ENCODE assay signal across 24 mouse cellular contexts in genomic region chr6:118688856-118689255, GRCm38 (mm10).
DNase-seq lines count a peak whose midpoint lies in the region.
"Had no signal": no experiment of that assay in that cellular context is flagged by ENCODE, and none has a peak within 500 bp of the region (broad histone marks: within the 10 kb centered on the region; RNA-seq: fewer than 3 reads in every experiment).

No protein-coding gene starts in this region.

- H3K27ac ChIP-seq in heart, embryonic 10.5 days: no peak overlapping the region
- H3K27ac ChIP-seq: embryonic facial prominence, embryonic 13.5 days; forebrain, embryonic 13.5 days; hindbrain, embryonic 14.5 days; limb, embryonic 10.5 days; liver, embryonic 15.5 days; lung, embryonic 15.5 days; midbrain, embryonic 13.5 days had no signal

- DNase-seq in gastrocnemius, adult 18-20 months (ENCODE audit: low spot score): peak; percentile 28
- no peak for DNase-seq in gastrocnemius, postnatal 10 days
- DNase-seq in heart, adult 9 months (ENCODE audit: low spot score in 2 of 2): peak; percentile 31 to 44
- no peak for DNase-seq in heart, embryonic 10.5 days (ENCODE audit: low spot score)
- DNase-seq in heart, postnatal 10 days: peak; percentile 19 to 32
- DNase-seq in urinary bladder, postnatal 14 days (ENCODE audit: low spot score): no peak
- DNase-seq in layer of hippocampus, postnatal 36 days: no peak
- DNase-seq: embryo, embryonic 11 days; kidney, adult 8-10 months; kidney, postnatal 10 days; liver; lung, postnatal 36 days; right cerebral cortex, postnatal 14 days; spleen, adult 18-20 months had no signal

- intact Hi-C loops in heart, postnatal 10 days (cut with DNase I): no loop called here

- no peak overlapping the region for H3K4me3 ChIP-seq in heart, embryonic 10.5 days
- H3K4me3 ChIP-seq: embryonic facial prominence, embryonic 13.5 days; erythroblast, embryonic 14.5 days; forebrain, embryonic 13.5 days; limb, embryonic 10.5 days; liver, embryonic 15.5 days; lung, embryonic 15.5 days; megakaryocyte, embryonic 14.5 days; midbrain, embryonic 13.5 days had no signal

- no peaks in the 10 kb centered on the region for H3K27me3 ChIP-seq in heart, embryonic 10.5 days (ENCODE audit: insufficient read depth, poor library complexity, severe bottlenecking)
- H3K27me3 ChIP-seq: embryonic facial prominence, embryonic 13.5 days; forebrain, embryonic 13.5 days; liver, embryonic 15.5 days; lung, embryonic 15.5 days; midbrain, embryonic 13.5 days had no signal

- no peaks in the 10 kb centered on the region for H3K9me3 ChIP-seq in heart, embryonic 10.5 days
- H3K9me3 ChIP-seq: embryonic facial prominence, embryonic 13.5 days; forebrain, embryonic 13.5 days; limb, embryonic 10.5 days; liver, embryonic 15.5 days; lung, embryonic 15.5 days; megakaryocyte, embryonic 14.5 days; midbrain, embryonic 13.5 days had no signal

- H3K4me1 ChIP-seq in heart, embryonic 10.5 days: no peaks in the 10 kb centered on the region; the same call in 1 of the 2 replicates
- H3K4me1 ChIP-seq: embryonic facial prominence, embryonic 13.5 days; limb, embryonic 10.5 days; liver, embryonic 15.5 days; lung, embryonic 15.5 days; midbrain, embryonic 13.5 days had no signal

- peaks cover 26% of the 10 kb centered on the region; the same call in 1 of the 2 replicates for H3K36me3 ChIP-seq in heart, embryonic 10.5 days
- H3K36me3 ChIP-seq: G1E; liver, embryonic 15.5 days; lung, embryonic 15.5 days; midbrain, embryonic 13.5 days had no signal

- WGBS in heart, embryonic 10.5 days: 86% methylated on average over 5 of the region's 5 CpGs

Comparison
In these comparisons a context has a peak if more than half of its experiments do, and no peak if none do; other contexts are left out.
1. DNase-seq: peak in gastrocnemius, adult 18-20 months (single experiment), heart, adult 9 months (2 of 2) and heart, postnatal 10 days (2 of 2); none in gastrocnemius, postnatal 10 days (single experiment), heart, embryonic 10.5 days (single experiment), urinary bladder, postnatal 14 days (single experiment) and layer of hippocampus, postnatal 36 days (0 of 2).